Mouse (Mus musculus) liver, postnatal 0 days (tissue): Measurements from ENCODE around the gene Ptpn6.

ENCODE experiments used
- CTCF ChIP-seq: sonication (generic); IDR thresholded peaks from 2 replicates; pipeline ENCODE4 v1.5.1; 2016; ENCODE audit warnings: antibody characterized with exemption, low read depth
- EP300 ChIP-seq: IDR thresholded peaks from 2 replicates; pipeline ENCODE4 v1.6.1; 2016; ENCODE audit warnings: antibody characterized with exemption, low read depth, mild to moderate bottlenecking

GRCm38 (mm10) chr6:124755306-124755705 lies 16.8 kb upstream of the Ptpn6 start:
- TF ChIP-seq CTCF (no peak), EP300 (no peak)
